Mouse (Mus musculus) adrenal gland, postnatal 10 days (tissue): ENCODE data around the gene Gm11037. TPM values are rescaled to one million over a fixed set of nuclear protein-coding genes. Genes with fewer than 3 reads are reported as not detected.
A peak's percentile ranks its signal among the peaks of the same experiment; 100 is the strongest.

Experiments
- DNase-seq: peaks from one replicate; pipeline ENCODE4 v3.0.0; 2021; ENCODE audit warnings: mixed read lengths
- total RNA-seq, 2 experiments: library from RNA; stranded (reverse); gene quantifications; 2 replicates each; pipeline ENCODE4 v1.2.3; 2021

Gene Gm11037
- total RNA-seq, 2 experiments from 2014 or later = not detected

DNA sequence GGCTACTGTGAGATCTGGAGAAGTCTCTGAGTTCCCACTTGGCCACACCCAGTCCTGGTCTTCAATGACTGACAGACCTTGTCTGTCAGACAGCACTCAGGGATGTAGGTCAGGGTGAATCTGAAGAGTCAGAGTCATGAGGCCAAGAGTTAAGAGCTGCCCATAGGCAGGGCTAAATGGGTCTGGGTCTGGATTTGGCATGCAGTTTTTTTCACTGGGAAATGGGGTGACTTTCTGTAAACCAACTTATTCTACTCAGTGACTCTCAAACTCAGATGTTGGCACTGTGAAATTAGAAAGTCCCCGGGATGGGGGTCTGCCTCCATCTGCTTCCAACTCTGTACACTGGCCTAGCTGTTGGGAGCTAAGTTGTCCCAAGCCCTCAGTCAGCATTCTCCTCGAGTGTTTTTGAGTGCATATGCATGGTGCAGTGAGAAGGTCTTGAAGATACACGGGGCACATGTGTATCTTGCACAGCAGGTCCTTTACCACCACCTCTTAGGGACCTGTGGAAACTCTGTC, 4.6 kb upstream of the Gm11037 start:
- no peak for DNase-seq

DNA sequence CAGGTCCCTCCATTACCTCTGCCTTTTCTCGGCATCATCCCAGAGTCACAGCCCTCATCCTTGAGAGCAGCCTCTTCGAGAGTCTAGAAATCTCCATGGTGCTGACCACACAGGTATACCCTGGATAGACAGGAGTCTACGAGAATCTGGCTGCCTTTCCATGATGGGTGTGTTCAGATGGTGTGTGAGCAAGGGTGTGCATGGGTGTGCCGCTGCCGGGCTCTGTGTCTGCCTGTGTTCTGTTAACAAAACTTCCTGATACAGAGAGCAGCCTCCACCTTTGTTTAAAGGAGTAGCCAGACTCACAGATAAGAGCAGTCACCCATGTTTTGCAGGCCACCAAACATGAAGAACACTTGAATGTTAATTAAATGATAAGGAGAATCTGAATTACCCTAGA, 3.5 kb upstream of the Gm11037 start:
- no peak for DNase-seq

- DNase-seq = no peak
Observed at GRCm38 (mm10) chr2:131130849-131131248, 2.4 kb upstream of the Gm11037 start.

- no peak for DNase-seq
Observed at GRCm38 (mm10) chr2:131132111-131132888, 997 bp upstream of the Gm11037 start.

DNA sequence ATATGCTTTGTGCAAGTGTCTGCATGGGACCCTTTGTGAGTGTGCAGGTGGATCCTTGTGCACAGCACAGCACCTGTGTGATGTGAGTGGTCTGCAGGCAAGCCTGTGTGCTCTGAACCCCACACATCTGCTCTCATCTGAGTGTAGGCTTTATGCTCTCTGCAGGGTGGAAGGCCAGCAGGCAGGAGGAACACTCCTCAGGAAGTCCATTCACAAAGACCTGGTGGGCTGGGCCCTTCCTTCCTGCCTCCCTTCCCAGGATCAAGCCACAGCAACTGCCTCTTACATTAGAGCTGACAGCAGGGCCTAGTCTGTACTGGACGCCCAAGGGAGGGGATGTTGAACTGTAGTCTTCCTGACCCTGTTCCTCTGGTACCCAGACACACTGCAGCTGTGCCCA, 1.1 kb downstream of the Gm11037 start:
- DNase-seq = peak; percentile 34

DNA sequence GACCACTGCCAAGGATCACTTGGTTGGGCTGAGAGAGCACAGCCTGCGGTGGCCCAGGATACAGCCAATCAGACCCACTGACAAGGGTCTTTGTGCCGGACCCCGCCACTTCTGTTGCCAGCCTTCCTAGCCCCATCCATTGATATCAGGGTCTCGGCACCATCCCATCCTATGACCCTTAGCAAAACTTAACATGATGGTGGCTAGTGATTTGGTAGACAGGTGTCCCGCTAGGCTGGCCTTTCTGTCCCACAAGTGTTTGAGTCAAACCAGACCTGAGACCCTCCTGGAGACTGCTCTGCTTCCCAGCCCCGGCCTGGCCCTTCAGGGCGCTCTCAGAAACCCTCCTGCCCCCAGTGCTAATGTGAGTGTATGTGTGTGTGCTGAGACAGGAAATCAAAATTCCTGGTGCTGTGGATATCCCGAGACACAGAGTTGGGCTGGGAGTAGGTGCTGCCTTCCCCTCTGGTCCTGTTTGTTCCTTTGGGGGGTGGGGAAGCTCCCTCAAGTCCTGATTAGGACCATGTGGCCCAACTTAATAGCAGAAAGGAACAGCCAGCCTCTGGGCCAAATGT, 1.6 kb downstream of the Gm11037 start:
- peak; percentile 3 for DNase-seq

DNA sequence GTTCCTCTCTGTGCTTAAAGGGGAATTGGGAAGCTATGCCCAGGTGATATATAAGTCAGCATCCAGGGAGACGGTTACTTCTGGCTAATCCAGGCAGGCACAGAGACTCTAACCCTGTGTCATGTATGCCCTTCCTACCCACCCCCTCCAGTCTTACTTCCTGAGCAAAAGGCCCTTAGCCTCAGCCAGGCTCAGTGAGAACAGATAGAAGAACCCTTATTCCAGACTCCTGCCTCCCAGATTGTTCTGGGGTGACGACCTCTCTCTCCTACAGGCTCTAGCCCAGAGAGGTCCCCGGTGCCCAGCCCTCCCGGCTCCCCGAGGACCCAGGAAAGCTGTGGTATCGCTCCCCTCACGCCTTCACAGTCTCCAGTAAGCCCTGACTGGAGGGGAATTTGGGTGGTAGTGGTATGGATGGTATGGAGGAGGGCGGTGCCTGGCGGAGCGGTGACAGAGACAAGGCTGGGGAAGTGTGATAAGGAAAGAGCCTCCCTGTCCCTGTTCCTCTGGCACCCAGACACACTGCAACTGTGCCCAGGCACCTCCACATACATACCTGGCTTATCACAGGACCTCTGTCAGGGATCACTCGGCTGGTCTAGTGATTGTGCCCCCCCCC, 2.3 kb downstream of the Gm11037 start:
- DNase-seq = no peak

- DNase-seq = no peak
Observed at GRCm38 (mm10) chr2:131138296-131138695, 5.0 kb downstream of the Gm11037 start.

- DNase-seq = no peak
Observed at GRCm38 (mm10) chr2:131138760-131139159, 5.5 kb downstream of the Gm11037 start.

- DNase-seq = peak; percentile 0
Observed at GRCm38 (mm10) chr2:131139287-131139686, 6.0 kb downstream of the Gm11037 start.

GRCm38 (mm10) chr2:131139886-131140532, 6.7 kb downstream of the Gm11037 start:
- peak; percentile 27 for DNase-seq

GRCm38 (mm10) chr2:131140533-131140905, 7.2 kb downstream of the Gm11037 start:
- DNase-seq = no peak

DNA sequence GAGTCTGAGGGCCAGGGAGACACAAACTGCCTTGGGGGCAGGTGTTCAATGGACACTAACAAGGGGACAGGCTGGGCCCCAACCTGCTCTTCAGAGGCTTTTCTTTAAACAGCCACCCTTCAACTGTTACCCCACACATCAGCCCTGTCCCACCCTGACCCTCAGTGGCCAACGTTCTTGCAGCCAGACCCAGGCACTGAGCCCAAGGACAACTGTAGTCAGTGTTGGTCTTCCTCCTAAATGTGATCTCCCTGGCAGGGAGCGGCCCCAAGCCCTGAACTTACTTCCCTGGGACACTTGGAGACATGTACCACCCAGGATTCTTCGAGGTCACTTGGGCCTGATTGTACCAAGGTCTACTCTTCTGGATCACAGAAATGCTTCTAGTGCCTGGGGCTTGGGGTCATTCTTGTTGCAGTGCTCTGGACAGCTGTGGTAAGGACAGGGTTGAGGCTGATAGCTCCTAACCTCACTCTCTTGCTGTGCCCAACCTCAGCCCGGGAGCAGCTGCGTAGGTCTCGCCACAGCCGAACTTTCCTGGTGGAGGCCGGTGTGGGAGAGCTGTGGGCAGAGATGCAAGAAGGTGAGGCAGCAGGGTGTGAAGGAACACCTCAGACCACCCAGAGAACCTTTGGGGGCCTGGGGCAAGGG, 8.2 kb downstream of the Gm11037 start:
- DNase-seq = no peak

GRCm38 (mm10) chr2:131142592-131142991, 9.3 kb downstream of the Gm11037 start:
- peak; percentile 90 for DNase-seq

DNA sequence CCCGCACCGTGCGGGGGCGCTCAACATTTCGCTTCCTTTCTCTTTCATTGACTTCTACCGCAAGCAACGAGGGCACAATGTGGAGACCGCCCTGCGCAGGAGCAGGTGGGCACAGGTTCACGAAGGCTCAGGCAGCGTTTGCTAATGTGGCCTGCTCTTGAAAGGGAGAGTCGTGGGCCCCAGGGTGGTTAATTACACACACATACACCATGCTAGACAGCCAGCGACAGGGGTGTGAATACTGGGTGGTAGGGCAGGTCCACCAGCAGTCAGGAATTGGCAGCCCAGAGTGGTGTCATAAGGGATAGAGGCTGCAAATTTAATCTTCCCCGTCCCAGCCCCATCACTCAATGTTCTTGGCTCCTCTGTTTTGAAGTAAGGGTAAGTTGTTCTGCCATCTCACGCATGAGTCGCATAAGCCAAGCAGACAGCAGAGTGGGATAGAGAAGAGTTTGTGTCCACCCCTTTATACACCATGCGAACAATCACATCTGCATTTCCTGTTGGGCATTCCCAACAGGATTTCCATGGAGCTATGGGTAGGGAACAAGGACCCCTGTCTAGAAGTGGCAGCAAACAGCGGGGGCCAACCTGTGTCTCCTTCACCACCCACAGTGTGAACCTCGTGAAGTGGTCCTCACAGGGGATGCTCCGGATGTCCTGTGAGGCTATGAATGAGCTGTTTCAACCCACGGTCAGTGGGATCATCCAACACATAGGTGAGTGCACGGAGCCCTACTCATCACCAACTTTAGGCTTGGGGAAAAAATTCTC, 9.9 kb downstream of the Gm11037 start:
- DNase-seq = no peak

- no peak for DNase-seq
Observed at GRCm38 (mm10) chr2:131145121-131145520, 11.8 kb downstream of the Gm11037 start.

- no peak for DNase-seq
Observed at GRCm38 (mm10) chr2:131145536-131145935, 12.2 kb downstream of the Gm11037 start.

- DNase-seq = peak; percentile 58
Observed at GRCm38 (mm10) chr2:131146193-131147042, 13.1 kb downstream of the Gm11037 start.

DNA sequence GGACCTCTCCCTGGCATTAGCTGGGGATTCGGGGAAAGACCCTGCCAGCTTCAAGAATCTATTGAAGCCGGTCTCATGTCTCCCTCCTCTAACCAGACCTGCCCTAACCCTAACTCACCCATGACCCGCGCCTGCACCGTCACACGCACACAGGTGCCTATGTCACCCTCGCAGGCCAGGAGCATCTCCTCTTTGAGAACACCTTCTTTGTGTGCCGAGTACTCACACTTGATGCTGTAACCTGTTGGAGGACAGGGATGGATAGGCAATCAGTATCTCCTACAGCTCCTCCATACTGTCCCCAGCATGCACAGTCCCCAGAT, 13.7 kb downstream of the Gm11037 start:
- no peak for DNase-seq
